Mouse (Mus musculus) Patski (cell line): Measurements from ENCODE around the gene Pim1. TPM values are rescaled to one million over a fixed set of nuclear protein-coding genes. Genes with fewer than 3 reads are reported as not detected.

Experiments
- ATAC-seq: fragments of 100-300 bp; one replicate; pipeline ENCODE4 v1.8.0; 2021
- CTCF ChIA-PET: fragments of 350-600 bp; sonication (Branson Sonifier 250); formaldehyde crosslinking; loops from one replicate; lab custom pipeline; 2022; ENCODE audit warnings: inconsistent platforms; lab: Charles Lee
- POLR2A ChIA-PET: fragments of 350-600 bp; sonication (Branson Sonifier 250); formaldehyde crosslinking; loops from one replicate; lab custom pipeline; 2022; ENCODE audit warnings: antibody characterized with exemption, inconsistent platforms; lab: Charles Lee
- DNase-seq: peaks from one replicate; pipeline ENCODE4 v3.0.0-alpha.2; 2011; ENCODE audit warnings: low read depth, low spot score
- H3K27me3 ChIP-seq: fragments of 371-371 bp; one replicate; pipeline ENCODE4 v1.5.1; 2021
- CTCF ChIP-seq: fragments of 100-300 bp; IDR thresholded peaks from one replicate; pipeline ENCODE4 v1.5.1; 2021
- in situ Hi-C: fragments of 300-500 bp; cut with MboI; formaldehyde crosslinking; loops from 3 replicates; pipeline ENCODE4 v1.11.1; 2018; ENCODE audit warnings: low pct_unique_long_range_greater_than_20kb, mixed read lengths
- polyA plus RNA-seq: library from polyadenylated mRNA; unstranded; gene quantifications from one replicate; pipeline ENCODE4 v1.2.3, GENCODE M21; 2021

The Pim1 gene
- polyA plus RNA-seq, 1 experiment from 2014 or later, result 48.0 TPM

- H3K27me3 ChIP-seq, result no peaks in the 10 kb centered on the region
- in situ Hi-C loops, result no loop called here
- ATAC-seq (no peak), DNase-seq (no peak)
- TF ChIP-seq CTCF, result peak; percentile 56
- CTCF ChIA-PET, result no interaction called here
- POLR2A ChIA-PET, result no interaction called here
Observed at GRCm38 (mm10) chr17:29544064-29544463, 53.5 kb downstream of the Pim1 start.

- no peak for TF ChIP-seq CTCF
- H3K27me3 ChIP-seq, result no peaks in the 10 kb centered on the region
- ChIA-PET CTCF (no interaction called here), POLR2A (no interaction called here)
- in situ Hi-C loops, result no loop called here
- DNase-seq (no peak), ATAC-seq (no peak)
Observed at GRCm38 (mm10) chr17:29545241-29545640, 54.7 kb downstream of the Pim1 start.

Other genes starting within 250 kb of the Pim1 start
- 54.0 TPM for gene Ppil1, start 226.6 kb upstream of the Pim1 start, polyA plus RNA-seq
- gene BC004004, start 222.0 kb upstream of the Pim1 start, polyA plus RNA-seq, result 130 TPM
- gene Pi16, start 173.1 kb upstream of the Pim1 start, polyA plus RNA-seq, result not detected
- 349 TPM for gene Mtch1, start 142.8 kb upstream of the Pim1 start, polyA plus RNA-seq
- 0.46 TPM for gene Fgd2, start 129.8 kb upstream of the Pim1 start, polyA plus RNA-seq
- not detected for gene Gm17657, start 58.9 kb downstream of the Pim1 start, polyA plus RNA-seq
- gene Tbc1d22b, start 59.0 kb downstream of the Pim1 start, polyA plus RNA-seq, result 21.9 TPM
- 0.33 TPM for gene Tmem217, start 61.6 kb downstream of the Pim1 start, polyA plus RNA-seq
- gene Rnf8, start 124.0 kb downstream of the Pim1 start, polyA plus RNA-seq, result 46.2 TPM
- 2.4 TPM for gene Gm28043, start 124.1 kb downstream of the Pim1 start, polyA plus RNA-seq
- gene Cmtr1, start 169.8 kb downstream of the Pim1 start, polyA plus RNA-seq, result 92.8 TPM
- gene Ccdc167, start 226.3 kb downstream of the Pim1 start, polyA plus RNA-seq, result 9.6 TPM